Mouse (Mus musculus) thymus, adult 2 months (tissue): Measurements from ENCODE around the gene Atp1a4.

ENCODE experiments used
- CTCF ChIP-seq: fragments of 200-500 bp; IDR thresholded peaks from 2 replicates; pipeline ENCODE4 v1.5.1; 2012; ENCODE audit warnings: mild to moderate bottlenecking, control low read depth, low read length, moderate library complexity, borderline replicate concordance; ENCODE audit not compliant: control insufficient read depth, poor library complexity, insufficient read depth; ENCODE audit errors: extremely low read depth
- POLR2A ChIP-seq: fragments of 200-500 bp; IDR thresholded peaks from 2 replicates; pipeline ENCODE4 v1.6.1; 2012; ENCODE audit warnings: mild to moderate bottlenecking, low read length, control low read depth, moderate library complexity; ENCODE audit not compliant: control insufficient read depth, poor library complexity, insufficient read depth; ENCODE audit errors: extremely low read depth

DNA sequence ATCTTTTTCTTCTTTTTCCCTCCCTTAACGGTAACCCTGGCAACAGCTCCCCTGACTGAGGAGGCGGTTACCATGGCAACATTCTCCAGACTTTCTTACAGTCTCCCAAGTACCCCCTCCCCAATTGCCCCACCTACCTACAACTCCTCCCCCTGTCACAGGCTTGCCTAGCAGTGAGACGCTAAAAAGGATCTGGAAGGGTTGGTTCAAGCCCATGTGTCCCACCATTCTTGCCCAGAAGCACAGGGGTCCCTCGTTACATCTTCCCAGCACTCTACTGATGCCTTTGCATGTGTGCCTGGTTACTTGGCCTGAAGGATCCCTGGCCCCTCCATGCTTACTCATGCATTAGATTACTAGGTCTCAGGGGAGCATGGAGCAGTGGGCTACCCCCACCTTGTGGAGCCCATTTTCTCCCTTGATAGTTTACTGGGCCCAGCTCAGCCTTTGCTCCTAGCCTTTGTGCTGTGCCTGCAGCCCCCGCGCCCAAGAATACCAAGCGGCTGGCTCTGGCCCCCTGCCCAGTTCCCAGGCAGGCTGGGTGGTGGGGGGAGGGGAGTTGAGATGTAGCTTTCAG lies 57.3 kb downstream of the Atp1a4 start:
- TF ChIP-seq CTCF (no peak), POLR2A (no peak)
